ENCODE assay signal across 14 mouse cellular contexts in genomic region chr5:130685911-130686658, GRCm38 (mm10).
A peak's percentile ranks its signal among the peaks of the same experiment; 100 is the strongest.
DNase-seq lines count a peak whose midpoint lies in the region; ATAC-seq and TF ChIP-seq lines count a peak whose summit lies in the region.
"Had no signal": no experiment of that assay in that cellular context is flagged by ENCODE, and none has a peak within 500 bp of the region (broad histone marks: within the 10 kb centered on the region; RNA-seq: fewer than 3 reads in every experiment).

No protein-coding gene starts in this region.

- no peak overlapping the region for H3K27ac ChIP-seq in midbrain, postnatal 0 days (ENCODE audit: low read depth, low read length)
- no peak overlapping the region for H3K27ac ChIP-seq in midbrain, embryonic 13.5 days
- H3K27ac ChIP-seq in left cerebral cortex, adult 2 months: no peak overlapping the region
- no peak overlapping the region for H3K27ac ChIP-seq in kidney, embryonic 15.5 days
- H3K27ac ChIP-seq in intestine, postnatal 0 days (ENCODE audit: low read depth, low read length): no peak overlapping the region
- H3K27ac ChIP-seq: limb, embryonic 15.5 days; macrophage; neural tube, embryonic 12.5 days had no signal

- 83% methylated on average over 5 of the region's 5 CpGs for WGBS in midbrain, postnatal 0 days
- 83% methylated on average over 5 of the region's 5 CpGs for WGBS in midbrain, embryonic 13.5 days
- 81% methylated on average over 5 of the region's 5 CpGs for WGBS in kidney, embryonic 15.5 days
- 77% methylated on average over 5 of the region's 5 CpGs for WGBS in intestine, postnatal 0 days

- H3K4me2 ChIP-seq in midbrain, postnatal 0 days (ENCODE audit: low read depth, low read length, poor library complexity, severe bottlenecking): no peak overlapping the region
- no peak overlapping the region for H3K4me2 ChIP-seq in midbrain, embryonic 13.5 days (replicated peaks)
- no peak overlapping the region for H3K4me2 ChIP-seq in kidney, embryonic 15.5 days
- H3K4me2 ChIP-seq in intestine, postnatal 0 days (replicated peaks; ENCODE audit: low read depth): no peak overlapping the region
- H3K4me2 ChIP-seq: heart, embryonic 11.5 days; limb, embryonic 15.5 days; neural tube, embryonic 12.5 days had no signal

- intact Hi-C loops in left cerebral cortex, adult 2 months (cut with DNase I): loop anchor here (2.0 kb wide), 1 partner anchor 107 kb away; no protein-coding TSS in a partner anchor

- no peaks in the 10 kb centered on the region for H3K27me3 ChIP-seq in midbrain, postnatal 0 days (ENCODE audit: insufficient read depth, low read length)
- no peaks in the 10 kb centered on the region for H3K27me3 ChIP-seq in midbrain, embryonic 13.5 days
- H3K27me3 ChIP-seq in kidney, embryonic 15.5 days: no peaks in the 10 kb centered on the region
- H3K27me3 ChIP-seq in intestine, postnatal 0 days (replicated peaks; ENCODE audit: control insufficient read depth, insufficient read depth, low read length): no peaks in the 10 kb centered on the region
- H3K27me3 ChIP-seq: limb, embryonic 15.5 days; neural tube, embryonic 12.5 days had no signal

- H3K9me3 ChIP-seq in midbrain, postnatal 0 days (ENCODE audit: low read length): no peaks in the 10 kb centered on the region
- no peaks in the 10 kb centered on the region for H3K9me3 ChIP-seq in midbrain, embryonic 13.5 days
- no peaks in the 10 kb centered on the region for H3K9me3 ChIP-seq in kidney, embryonic 15.5 days (replicated peaks)
- H3K9me3 ChIP-seq in intestine, postnatal 0 days (ENCODE audit: control insufficient read depth): no peaks in the 10 kb centered on the region
- H3K9me3 ChIP-seq: limb, embryonic 15.5 days; neural tube, embryonic 12.5 days had no signal

- TF ChIP-seq CTCF in midbrain, postnatal 0 days (IDR thresholded peaks at IDR 0.05): no peak
- TF ChIP-seq CTCF in left cerebral cortex, adult 2 months (IDR thresholded peaks at IDR 0.05): no peak
- TF ChIP-seq CTCF in intestine, postnatal 0 days (IDR thresholded peaks at IDR 0.05; ENCODE audit: low read depth): no peak

- ATAC-seq in midbrain, postnatal 0 days (ENCODE audit: low FRiP score): no peak
- no peak for ATAC-seq in midbrain, embryonic 13.5 days
- no peak for ATAC-seq in kidney, embryonic 15.5 days (replicated peaks; ENCODE audit: low FRiP score)
- no peak for ATAC-seq in intestine, postnatal 0 days
- ATAC-seq: CD4-positive, CD25-positive, alpha-beta regulatory T cell, adult 4 months had no signal

- H3K36me3 ChIP-seq in midbrain, postnatal 0 days (ENCODE audit: insufficient read depth, low read length): no peaks in the 10 kb centered on the region
- H3K36me3 ChIP-seq in midbrain, embryonic 13.5 days: no peaks in the 10 kb centered on the region
- H3K36me3 ChIP-seq in kidney, embryonic 15.5 days: no peaks in the 10 kb centered on the region
- H3K36me3 ChIP-seq in intestine, postnatal 0 days (ENCODE audit: control insufficient read depth, insufficient read depth): no peaks in the 10 kb centered on the region
- H3K36me3 ChIP-seq: limb, embryonic 15.5 days; neural tube, embryonic 12.5 days had no signal

- H3K4me1 ChIP-seq in midbrain, postnatal 0 days (ENCODE audit: insufficient read depth, low read length): no peaks in the 10 kb centered on the region
- no peaks in the 10 kb centered on the region for H3K4me1 ChIP-seq in midbrain, embryonic 13.5 days (replicated peaks)
- H3K4me1 ChIP-seq in kidney, embryonic 15.5 days: no peaks in the 10 kb centered on the region
- no peaks in the 10 kb centered on the region for H3K4me1 ChIP-seq in intestine, postnatal 0 days (replicated peaks; ENCODE audit: control insufficient read depth, insufficient read depth, low read length)
- H3K4me1 ChIP-seq: limb, embryonic 15.5 days; neural tube, embryonic 12.5 days had no signal

- H3K4me3 ChIP-seq in midbrain, postnatal 0 days (ENCODE audit: low read depth, low read length): no peak overlapping the region
- no peak overlapping the region for H3K4me3 ChIP-seq in midbrain, embryonic 13.5 days (replicated peaks)
- H3K4me3 ChIP-seq in left cerebral cortex, adult 2 months: no peak overlapping the region
- H3K4me3 ChIP-seq in kidney, embryonic 15.5 days (replicated peaks): no peak overlapping the region
- no peak overlapping the region for H3K4me3 ChIP-seq in intestine, postnatal 0 days (ENCODE audit: low read depth, low read length)
- H3K4me3 ChIP-seq: limb, embryonic 15.5 days; neural tube, embryonic 12.5 days had no signal

- H3K9ac ChIP-seq in midbrain, postnatal 0 days (replicated peaks; ENCODE audit: low read length, poor library complexity, severe bottlenecking): no peak overlapping the region
- H3K9ac ChIP-seq in midbrain, embryonic 13.5 days (replicated peaks): no peak overlapping the region
- H3K9ac ChIP-seq in kidney, embryonic 15.5 days: no peak overlapping the region
- no peak overlapping the region for H3K9ac ChIP-seq in intestine, postnatal 0 days (ENCODE audit: low read depth, low read length)
- H3K9ac ChIP-seq: limb, embryonic 15.5 days; neural tube, embryonic 12.5 days had no signal

- DNase-seq in midbrain, postnatal 0 days (ENCODE audit: low spot score): peak; percentile 62
- DNase-seq in frontal cortex, postnatal 10 days (ENCODE audit: low spot score in 2 of 2): peak; percentile 25 to 27
- DNase-seq in left cerebral cortex, adult 2 months (ENCODE audit: extremely low spot score in 1 of 2, low spot score in 2 of 2): peak; percentile 56 to 67
- DNase-seq in thymus, postnatal 4 days: no peak
- no peak for DNase-seq in kidney, adult 11 months
- DNase-seq: thymus, postnatal 25 days had no signal

Comparison
In these comparisons a context has a peak if more than half of its experiments do, and no peak if none do; other contexts are left out.
1. DNase-seq: peak in midbrain, postnatal 0 days (single experiment), frontal cortex, postnatal 10 days (2 of 2) and left cerebral cortex, adult 2 months (2 of 2); none in thymus, postnatal 4 days (single experiment) and kidney, adult 11 months (single experiment).